Mouse (Mus musculus): ENCODE data around the gene Dnah12. TPM values are rescaled to one million over a fixed set of nuclear protein-coding genes. Genes with fewer than 3 reads are reported as not detected.

Gene Dnah12
- polyA plus RNA-seq, 1 experiment from 2014 or later: 0.12 TPM

DNA sequence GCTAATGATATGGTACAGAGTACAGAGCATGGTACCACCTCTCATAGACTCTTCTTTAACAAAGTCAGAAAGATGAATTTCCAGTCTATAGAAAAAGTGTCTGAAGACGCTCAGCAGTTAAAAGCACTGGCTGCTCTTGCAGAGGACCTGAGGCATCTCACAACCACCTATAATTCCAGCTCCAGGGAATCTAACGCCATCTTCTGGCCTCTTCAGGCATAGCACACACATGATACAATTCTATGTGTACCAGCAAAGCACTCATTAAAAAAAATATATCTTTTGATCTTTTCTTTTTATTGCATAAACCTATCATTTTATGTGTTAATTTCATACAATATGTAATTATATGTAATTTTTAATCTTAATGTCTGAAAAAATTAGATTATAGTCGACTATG, 121.8 kb downstream of the Dnah12 start:
- H3K36me3 ChIP-seq (ENCODE audit: control insufficient read depth, insufficient read depth, low read length): no peaks in the 10 kb centered on the region
- H3K4me1 ChIP-seq (ENCODE audit: control insufficient read depth, insufficient read depth, low read length): no peaks in the 10 kb centered on the region
- WGBS: 51% methylated on average over 3 of the region's 3 CpGs
- H3K4me2 ChIP-seq (ENCODE audit: low read length): no peak overlapping the region
- ATAC-seq (ENCODE audit: low FRiP score, low TSS enrichment) (no peak), DNase-seq (no peak)
- H3K4me3 ChIP-seq (replicated peaks; ENCODE audit: low read depth, low read length): no peak overlapping the region
- no peak overlapping the region for H3K9ac ChIP-seq (replicated peaks; ENCODE audit: low read length)
- H3K27ac ChIP-seq (replicated peaks; ENCODE audit: low read depth, low read length): no peak overlapping the region
- H3K27me3 ChIP-seq (ENCODE audit: control insufficient read depth, insufficient read depth, low read length): no peaks in the 10 kb centered on the region
- H3K9me3 ChIP-seq (ENCODE audit: control insufficient read depth, low read length): no peaks in the 10 kb centered on the region

DNA sequence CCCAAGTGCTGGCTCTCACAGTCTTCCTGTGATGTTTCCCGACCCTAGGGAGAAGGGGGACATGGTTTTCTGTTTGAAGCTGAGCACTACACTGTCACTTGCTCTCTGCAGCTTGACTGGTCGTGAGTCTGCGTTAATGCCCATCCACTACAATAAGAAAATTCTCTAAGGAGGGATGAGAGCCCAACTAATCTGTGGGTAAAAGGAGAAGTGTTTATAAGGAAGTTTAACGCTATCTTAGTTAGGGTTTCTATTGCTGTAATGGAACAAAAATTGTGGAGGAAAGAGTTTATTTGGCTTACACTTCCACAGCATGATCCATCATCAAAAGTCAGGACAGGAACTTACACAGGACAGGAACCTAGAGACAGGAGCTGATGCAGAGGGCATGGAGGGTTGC, 123.7 kb downstream of the Dnah12 start:
- WGBS: 75% methylated on average over 4 of the region's 4 CpGs
- ATAC-seq (ENCODE audit: low FRiP score, low TSS enrichment): no peak

DNA sequence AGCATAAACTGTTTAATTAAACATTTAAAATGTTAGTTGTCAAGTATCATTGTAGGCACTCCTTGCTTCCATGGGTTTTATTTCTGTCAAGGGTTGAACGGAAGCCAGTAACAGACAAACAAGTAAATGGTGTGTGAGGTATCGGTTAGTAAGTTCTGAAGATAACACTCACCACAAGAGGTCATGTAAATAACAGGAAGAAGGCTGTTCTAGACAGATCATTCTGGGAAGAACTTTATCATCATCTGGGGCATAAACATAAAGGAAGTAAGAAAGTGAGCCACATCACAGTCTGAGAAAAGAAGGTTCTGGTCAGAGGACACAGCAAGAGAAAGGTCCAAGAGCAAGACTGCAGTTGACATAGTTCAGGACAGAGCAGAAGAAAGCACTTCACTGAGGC, 132.9 kb downstream of the Dnah12 start:
- Histone ChIP-seq H3K4me3 (replicated peaks; ENCODE audit: low read depth, low read length) (no peak overlapping the region), H3K9ac (replicated peaks; ENCODE audit: low read length) (no peak overlapping the region), H3K4me1 (ENCODE audit: control insufficient read depth, insufficient read depth, low read length) (no peaks in the 10 kb centered on the region), H3K27me3 (ENCODE audit: control insufficient read depth, insufficient read depth, low read length) (no peaks in the 10 kb centered on the region), H3K36me3 (ENCODE audit: control insufficient read depth, insufficient read depth, low read length) (no peaks in the 10 kb centered on the region), H3K27ac (replicated peaks; ENCODE audit: low read depth, low read length) (no peak overlapping the region), H3K4me2 (ENCODE audit: low read length) (no peak overlapping the region), H3K9me3 (ENCODE audit: control insufficient read depth, low read length) (no peaks in the 10 kb centered on the region)
- WGBS: 95% methylated on average over 2 of the region's 2 CpGs
- no peak for DNase-seq
- ATAC-seq (ENCODE audit: low FRiP score, low TSS enrichment): no peak

More for the DNA sequence above, 123.7 kb downstream of the Dnah12 start:
- Histone ChIP-seq H3K4me1 (ENCODE audit: control insufficient read depth, insufficient read depth, low read length) (no peaks in the 10 kb centered on the region), H3K27me3 (ENCODE audit: control insufficient read depth, insufficient read depth, low read length) (no peaks in the 10 kb centered on the region), H3K9ac (replicated peaks; ENCODE audit: low read length) (no peak overlapping the region), H3K9me3 (ENCODE audit: control insufficient read depth, low read length) (no peaks in the 10 kb centered on the region), H3K36me3 (ENCODE audit: control insufficient read depth, insufficient read depth, low read length) (no peaks in the 10 kb centered on the region), H3K4me2 (ENCODE audit: low read length) (no peak overlapping the region), H3K27ac (replicated peaks; ENCODE audit: low read depth, low read length) (no peak overlapping the region), H3K4me3 (replicated peaks; ENCODE audit: low read depth, low read length) (no peak overlapping the region)
- DNase-seq: no peak

DNA sequence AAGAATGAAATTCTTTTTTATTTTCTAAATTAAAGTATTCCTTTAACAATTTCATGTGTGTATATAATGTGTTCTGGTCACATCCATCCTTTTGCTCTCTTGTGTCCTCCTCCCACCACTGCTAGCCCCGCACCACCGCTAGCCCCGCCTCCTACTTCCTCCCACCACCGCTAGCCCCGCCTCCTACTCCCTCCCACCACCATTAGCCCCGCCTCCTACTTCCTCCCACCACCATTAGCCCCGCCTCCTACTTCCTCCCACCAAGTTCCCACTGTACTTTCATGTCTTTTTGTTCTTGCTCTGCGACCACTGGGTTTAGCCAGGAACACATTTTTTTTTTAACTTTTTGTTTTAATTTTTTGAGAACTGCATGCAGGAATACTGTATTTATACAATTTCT, 160.0 kb downstream of the Dnah12 start:
- WGBS: 83% methylated on average over 8 of the region's 8 CpGs
- no peak for ATAC-seq (ENCODE audit: low FRiP score, low TSS enrichment)

DNA sequence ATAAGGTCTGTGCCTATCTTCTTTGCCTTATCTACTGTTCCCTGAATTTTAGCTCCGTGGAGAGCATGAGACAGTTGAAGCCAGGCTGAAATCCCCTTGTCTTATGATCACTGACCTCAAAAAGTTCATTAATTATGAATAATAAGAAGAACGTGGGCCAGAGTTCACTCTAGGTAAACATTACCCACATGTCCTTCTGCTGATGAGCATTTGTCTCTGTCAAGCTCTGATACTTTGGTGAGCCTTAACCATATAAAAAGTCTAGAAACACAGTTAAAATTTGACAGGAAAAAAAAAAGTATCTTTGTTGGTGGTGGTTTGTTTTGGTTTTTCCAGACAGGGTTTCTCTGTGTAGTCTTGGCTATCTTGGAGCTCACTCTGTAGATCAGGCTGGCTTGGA, 161.0 kb downstream of the Dnah12 start:
- H3K4me1 ChIP-seq (ENCODE audit: control insufficient read depth, insufficient read depth, low read length): no peaks in the 10 kb centered on the region
- no peaks in the 10 kb centered on the region for H3K36me3 ChIP-seq (ENCODE audit: control insufficient read depth, insufficient read depth, low read length)
- H3K27me3 ChIP-seq (ENCODE audit: control insufficient read depth, insufficient read depth, low read length): no peaks in the 10 kb centered on the region
- DNase-seq (no peak), ATAC-seq (ENCODE audit: low FRiP score, low TSS enrichment) (no peak)
- no peak overlapping the region for H3K27ac ChIP-seq (replicated peaks; ENCODE audit: low read depth, low read length)
- no peak overlapping the region for H3K9ac ChIP-seq (replicated peaks; ENCODE audit: low read length)
- no peaks in the 10 kb centered on the region for H3K9me3 ChIP-seq (ENCODE audit: control insufficient read depth, low read length)
- H3K4me3 ChIP-seq (replicated peaks; ENCODE audit: low read depth, low read length): no peak overlapping the region
- WGBS: 88% methylated on average over 2 of the region's 2 CpGs
- H3K4me2 ChIP-seq (ENCODE audit: low read length): no peak overlapping the region

More for the DNA sequence above, 160.0 kb downstream of the Dnah12 start:
- Histone ChIP-seq H3K4me3 (replicated peaks; ENCODE audit: low read depth, low read length) (no peak overlapping the region), H3K9me3 (ENCODE audit: control insufficient read depth, low read length) (no peaks in the 10 kb centered on the region), H3K4me2 (ENCODE audit: low read length) (no peak overlapping the region), H3K36me3 (ENCODE audit: control insufficient read depth, insufficient read depth, low read length) (no peaks in the 10 kb centered on the region), H3K9ac (replicated peaks; ENCODE audit: low read length) (no peak overlapping the region), H3K4me1 (ENCODE audit: control insufficient read depth, insufficient read depth, low read length) (no peaks in the 10 kb centered on the region), H3K27ac (replicated peaks; ENCODE audit: low read depth, low read length) (no peak overlapping the region), H3K27me3 (ENCODE audit: control insufficient read depth, insufficient read depth, low read length) (no peaks in the 10 kb centered on the region)
- DNase-seq: no peak

DNA sequence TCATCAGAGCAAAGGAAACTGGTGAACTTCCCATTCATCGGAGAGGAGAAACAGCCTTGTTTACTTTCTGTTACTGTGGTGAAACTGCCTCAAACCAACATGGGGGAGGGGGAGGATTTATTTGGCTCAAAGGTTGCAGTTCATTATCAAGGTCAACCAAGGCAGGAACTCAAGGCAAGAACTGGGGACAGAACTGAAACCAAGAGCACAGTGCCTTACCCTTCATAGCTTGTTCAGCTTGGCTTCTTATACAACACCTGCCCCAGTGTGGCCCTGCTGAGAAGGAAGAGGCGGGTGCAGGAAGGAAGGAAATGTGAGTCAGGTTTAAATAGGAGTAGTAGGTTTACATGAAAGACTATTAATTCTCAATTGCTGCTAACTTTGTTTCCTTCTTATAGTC, 165.3 kb downstream of the Dnah12 start:
- no peak for ATAC-seq (ENCODE audit: low FRiP score, low TSS enrichment)
- Histone ChIP-seq H3K9me3 (ENCODE audit: control insufficient read depth, low read length) (no peaks in the 10 kb centered on the region), H3K27me3 (ENCODE audit: control insufficient read depth, insufficient read depth, low read length) (no peaks in the 10 kb centered on the region), H3K4me2 (ENCODE audit: low read length) (no peak overlapping the region), H3K4me1 (ENCODE audit: control insufficient read depth, insufficient read depth, low read length) (no peaks in the 10 kb centered on the region), H3K9ac (replicated peaks; ENCODE audit: low read length) (no peak overlapping the region), H3K4me3 (replicated peaks; ENCODE audit: low read depth, low read length) (no peak overlapping the region), H3K27ac (replicated peaks; ENCODE audit: low read depth, low read length) (no peak overlapping the region), H3K36me3 (ENCODE audit: control insufficient read depth, insufficient read depth, low read length) (no peaks in the 10 kb centered on the region)
- 74% methylated on average over 2 of the region's 2 CpGs for WGBS
- DNase-seq: no peak

DNA sequence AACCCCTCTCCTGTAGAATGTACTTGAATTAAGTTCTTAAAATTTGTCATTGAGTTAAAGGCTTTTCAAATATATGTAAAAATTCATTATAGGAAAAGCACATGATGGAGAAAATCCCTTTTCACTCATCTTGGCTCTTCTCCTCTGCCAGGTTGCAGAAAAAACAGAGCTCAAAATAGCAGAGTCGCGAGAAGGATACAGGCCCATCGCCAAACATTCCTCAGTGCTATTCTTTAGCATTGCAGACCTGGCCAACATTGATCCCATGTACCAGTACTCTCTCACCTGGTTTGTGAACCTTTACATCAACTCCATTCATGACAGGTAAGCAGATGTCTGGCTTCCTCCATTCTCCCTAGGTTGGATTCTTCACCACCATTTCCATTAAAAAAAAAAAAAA, 165.9 kb downstream of the Dnah12 start:
- H3K4me2 ChIP-seq (ENCODE audit: low read length): no peak overlapping the region
- H3K4me3 ChIP-seq (replicated peaks; ENCODE audit: low read depth, low read length): no peak overlapping the region
- no peaks in the 10 kb centered on the region for H3K36me3 ChIP-seq (ENCODE audit: control insufficient read depth, insufficient read depth, low read length)
- no peaks in the 10 kb centered on the region for H3K27me3 ChIP-seq (ENCODE audit: control insufficient read depth, insufficient read depth, low read length)
- no peak overlapping the region for H3K9ac ChIP-seq (replicated peaks; ENCODE audit: low read length)
- H3K27ac ChIP-seq (replicated peaks; ENCODE audit: low read depth, low read length): no peak overlapping the region
- ATAC-seq (ENCODE audit: low FRiP score, low TSS enrichment) (no peak), DNase-seq (no peak)
- no peaks in the 10 kb centered on the region for H3K9me3 ChIP-seq (ENCODE audit: control insufficient read depth, low read length)
- H3K4me1 ChIP-seq (ENCODE audit: control insufficient read depth, insufficient read depth, low read length): no peaks in the 10 kb centered on the region
- WGBS: 98% methylated on average over 3 of the region's 3 CpGs

DNA sequence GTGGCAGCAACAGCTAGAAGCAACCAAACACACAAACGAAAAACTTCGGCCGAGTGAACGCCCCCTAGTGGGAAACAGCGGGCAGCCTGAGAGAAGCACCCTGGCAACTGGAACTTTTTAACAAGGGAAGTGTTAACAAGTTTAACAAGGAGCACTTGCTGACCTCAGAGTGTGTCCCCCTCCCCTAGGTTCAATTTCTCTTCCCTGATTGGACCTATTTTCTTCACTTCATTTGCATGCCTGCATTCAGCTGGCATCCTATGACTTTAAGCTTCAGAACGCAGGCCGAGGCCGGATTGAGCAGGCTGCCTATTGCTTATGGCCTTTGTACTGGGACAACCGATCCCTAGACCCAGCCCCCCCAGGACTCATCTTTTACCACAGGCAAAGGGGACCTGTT, 174.3 kb downstream of the Dnah12 start:
- H3K4me2 ChIP-seq (ENCODE audit: low read length): no peak overlapping the region
- 66% methylated on average over 9 of the region's 9 CpGs for WGBS
- H3K27ac ChIP-seq (replicated peaks; ENCODE audit: low read depth, low read length): no peak overlapping the region
- no peaks in the 10 kb centered on the region for H3K27me3 ChIP-seq (ENCODE audit: control insufficient read depth, insufficient read depth, low read length)
- no peak overlapping the region for H3K9ac ChIP-seq (replicated peaks; ENCODE audit: low read length)
- H3K4me3 ChIP-seq (replicated peaks; ENCODE audit: low read depth, low read length): no peak overlapping the region
- H3K9me3 ChIP-seq (ENCODE audit: control insufficient read depth, low read length): no peaks in the 10 kb centered on the region
- DNase-seq (no peak), ATAC-seq (ENCODE audit: low FRiP score, low TSS enrichment) (no peak)
- H3K36me3 ChIP-seq (ENCODE audit: control insufficient read depth, insufficient read depth, low read length): no peaks in the 10 kb centered on the region
- no peaks in the 10 kb centered on the region for H3K4me1 ChIP-seq (ENCODE audit: control insufficient read depth, insufficient read depth, low read length)

DNA sequence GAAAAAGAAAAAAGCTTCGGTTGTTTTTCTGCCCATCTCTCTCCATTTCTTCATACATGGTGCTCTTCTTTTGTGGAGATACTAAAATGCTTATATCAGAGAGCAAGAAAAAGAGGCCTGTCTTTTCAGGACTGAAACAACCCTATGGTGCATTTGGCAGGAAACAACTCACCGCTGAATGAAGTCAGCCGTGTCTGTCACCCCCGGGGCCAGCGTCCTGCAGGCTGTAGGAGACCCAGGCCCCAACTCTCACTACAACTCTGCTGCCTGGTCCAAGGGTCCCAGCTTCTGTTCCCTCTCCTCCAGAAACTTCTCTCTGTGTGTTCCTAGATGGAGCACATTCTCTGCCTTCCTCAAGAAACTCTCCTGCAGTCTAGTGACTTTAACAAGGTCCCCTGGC, 175.2 kb downstream of the Dnah12 start:
- H3K36me3 ChIP-seq (ENCODE audit: control insufficient read depth, insufficient read depth, low read length): no peaks in the 10 kb centered on the region

More for the DNA sequence above, 175.2 kb downstream of the Dnah12 start:
- 81% methylated on average over 5 of the region's 5 CpGs for WGBS
- ATAC-seq (ENCODE audit: low FRiP score, low TSS enrichment) (no peak), DNase-seq (no peak)
- Histone ChIP-seq H3K4me2 (ENCODE audit: low read length) (no peak overlapping the region), H3K27me3 (ENCODE audit: control insufficient read depth, insufficient read depth, low read length) (no peaks in the 10 kb centered on the region), H3K4me3 (replicated peaks; ENCODE audit: low read depth, low read length) (no peak overlapping the region), H3K4me1 (ENCODE audit: control insufficient read depth, insufficient read depth, low read length) (no peaks in the 10 kb centered on the region), H3K9ac (replicated peaks; ENCODE audit: low read length) (no peak overlapping the region), H3K9me3 (ENCODE audit: control insufficient read depth, low read length) (no peaks in the 10 kb centered on the region), H3K27ac (replicated peaks; ENCODE audit: low read depth, low read length) (no peak overlapping the region)
